Mouse (Mus musculus): ENCODE data around the gene Zfp28. TPM values are rescaled to one million over a fixed set of nuclear protein-coding genes. Genes with fewer than 3 reads are reported as not detected.
"Not testable (repeated sequence)": the region's sequence is repeated elsewhere in the genome, so short reads cannot be mapped to it uniquely, and the experiment has no call there.

Zfp28 gene
- total RNA-seq (2017): 3.1 and 6.5 TPM in 2 replicates

DNA sequence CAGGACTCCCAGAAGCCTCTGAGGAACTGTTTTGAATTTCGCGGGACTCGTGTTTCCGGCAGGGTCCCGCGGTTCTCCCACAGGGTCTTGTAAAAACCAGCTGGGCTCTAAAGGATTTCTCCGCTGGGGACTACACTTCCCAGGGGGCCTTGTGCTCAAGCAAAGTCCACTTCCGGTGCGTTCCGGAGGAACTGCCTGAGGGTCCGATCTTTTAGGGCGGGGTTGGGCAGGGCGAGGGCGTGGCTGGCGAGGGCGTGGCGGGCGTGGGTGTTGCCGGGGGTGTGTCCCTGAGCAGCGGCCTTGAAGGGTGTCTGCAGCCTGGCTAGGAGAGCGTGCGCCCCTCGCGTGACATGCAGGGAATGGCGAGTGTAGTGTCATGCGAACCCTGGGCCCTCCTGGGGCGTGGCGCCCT lies at the start of gene Zfp28:
Zfp28 (plus strand) TSS at position 252 of the 412 bp plus-strand sequence.
- ATAC-seq (ENCODE audit: extremely low read depth, insufficient number of reproducible peaks, low FRiP score, poor library complexity, severe bottlenecking): peak; percentile 91

DNA sequence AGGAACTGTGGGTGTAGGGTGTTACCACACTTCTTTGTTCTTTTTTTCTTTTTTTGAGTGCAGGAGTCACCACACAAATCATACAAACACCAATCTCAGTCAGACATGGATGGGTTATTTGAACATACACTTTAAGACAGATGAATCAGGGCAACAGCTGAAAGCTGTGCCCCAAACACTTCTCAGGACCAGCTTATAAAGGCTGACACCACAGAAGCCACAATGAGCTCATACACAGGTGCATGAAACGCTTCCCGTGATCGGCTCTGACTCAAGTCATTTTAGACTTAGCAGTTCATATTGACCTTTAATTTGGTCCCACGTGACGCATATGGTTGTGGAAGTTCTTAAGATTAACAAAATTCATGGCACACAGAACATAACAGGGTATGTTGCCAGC lies 43.2 kb upstream of the Zfp28 start:
- no peak for ATAC-seq (ENCODE audit: extremely low read depth, insufficient number of reproducible peaks, low FRiP score, poor library complexity, severe bottlenecking)

DNA sequence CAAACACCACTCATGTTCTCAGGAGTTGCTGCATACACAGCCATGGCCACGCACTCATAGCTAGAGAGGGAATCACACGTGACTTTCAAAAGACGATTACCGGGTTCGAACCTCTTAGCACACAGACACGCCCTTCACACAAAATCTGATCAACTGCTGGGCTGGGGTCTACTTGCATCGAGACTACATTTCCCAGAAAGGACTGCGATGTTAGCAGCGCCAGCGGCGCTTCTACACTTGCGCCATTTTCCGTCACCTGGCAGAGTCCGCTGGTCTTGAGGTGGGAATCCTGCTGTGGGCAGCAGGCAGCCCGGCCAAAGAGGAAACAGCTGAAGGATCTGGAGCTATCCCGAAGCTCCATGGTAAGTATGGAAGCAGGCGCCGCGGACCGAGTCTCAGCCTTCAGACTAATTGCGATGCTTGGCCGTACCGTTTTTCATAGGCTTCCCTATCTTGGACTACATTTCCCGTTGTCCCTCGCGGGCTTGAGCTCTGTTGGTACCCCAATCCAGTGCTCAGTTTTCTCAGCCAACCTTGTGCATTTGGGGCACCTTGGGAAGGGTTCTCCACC lies 39.5 kb upstream of the Zfp28 start, which contains the start of gene Gm3854:
Gm3854 (plus strand) TSS at position 259 of the 571 bp plus-strand sequence.
- ATAC-seq (ENCODE audit: extremely low read depth, insufficient number of reproducible peaks, low FRiP score, poor library complexity, severe bottlenecking): 0 out of 2 replicates have a peak, but pooled peaks have one; percentile 26

DNA sequence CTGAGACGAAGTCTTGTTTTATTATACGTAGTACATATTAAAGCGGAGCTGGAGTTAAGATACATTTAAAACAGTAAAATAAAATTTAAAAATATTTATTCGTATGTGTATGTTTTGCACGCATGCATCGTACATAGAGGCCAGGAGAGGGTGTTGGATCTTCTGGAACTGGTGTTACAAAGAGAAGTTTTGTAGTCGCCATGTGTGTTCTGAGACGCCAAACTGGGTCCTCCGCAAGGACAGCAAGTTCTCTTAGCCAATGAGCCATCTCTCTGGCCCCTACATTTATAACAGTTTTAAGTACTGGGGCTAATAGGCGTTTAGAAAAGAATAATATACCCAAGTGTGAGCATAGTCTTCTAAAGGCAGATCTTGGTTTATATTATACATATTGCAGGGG lies 39.0 kb upstream of the Zfp28 start:
- ATAC-seq (ENCODE audit: extremely low read depth, insufficient number of reproducible peaks, low FRiP score, poor library complexity, severe bottlenecking): no peak

GRCm38 (mm10) chr7:6358121-6358520 lies 25.0 kb upstream of the Zfp28 start:
- no peak for ATAC-seq (ENCODE audit: extremely low read depth, insufficient number of reproducible peaks, low FRiP score, poor library complexity, severe bottlenecking)

DNA sequence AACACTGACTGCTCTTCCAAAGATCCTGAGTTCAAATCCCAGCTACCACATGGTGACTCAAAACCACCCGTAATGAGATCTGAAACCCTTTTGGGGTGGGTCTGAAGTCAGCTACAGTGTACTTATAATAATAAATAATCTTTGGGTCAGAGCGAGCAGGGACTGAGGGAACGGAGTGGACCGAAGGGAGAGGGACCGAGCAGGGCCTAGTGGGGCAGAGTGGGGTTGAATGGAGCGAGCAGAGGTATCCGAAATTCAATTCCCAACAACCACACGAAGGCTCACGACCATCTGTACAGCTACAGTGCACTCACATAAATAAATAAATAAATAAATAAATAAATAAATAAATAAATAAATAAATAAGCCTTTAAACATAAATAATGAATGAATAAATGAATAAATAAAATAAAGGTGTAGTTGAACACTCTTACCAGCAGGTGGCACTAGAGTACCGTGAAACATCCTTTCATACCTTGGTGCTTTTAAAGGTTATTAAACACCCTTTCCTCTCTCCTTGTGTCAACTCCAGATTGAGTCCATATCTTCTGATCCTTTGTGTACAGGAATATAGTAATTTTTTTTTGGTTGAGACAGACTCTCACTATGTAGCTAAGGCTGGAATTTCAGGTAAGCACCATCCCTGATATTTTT lies 24.0 kb upstream of the Zfp28 start:
- no peak for ATAC-seq (ENCODE audit: extremely low read depth, insufficient number of reproducible peaks, low FRiP score, poor library complexity, severe bottlenecking)

DNA sequence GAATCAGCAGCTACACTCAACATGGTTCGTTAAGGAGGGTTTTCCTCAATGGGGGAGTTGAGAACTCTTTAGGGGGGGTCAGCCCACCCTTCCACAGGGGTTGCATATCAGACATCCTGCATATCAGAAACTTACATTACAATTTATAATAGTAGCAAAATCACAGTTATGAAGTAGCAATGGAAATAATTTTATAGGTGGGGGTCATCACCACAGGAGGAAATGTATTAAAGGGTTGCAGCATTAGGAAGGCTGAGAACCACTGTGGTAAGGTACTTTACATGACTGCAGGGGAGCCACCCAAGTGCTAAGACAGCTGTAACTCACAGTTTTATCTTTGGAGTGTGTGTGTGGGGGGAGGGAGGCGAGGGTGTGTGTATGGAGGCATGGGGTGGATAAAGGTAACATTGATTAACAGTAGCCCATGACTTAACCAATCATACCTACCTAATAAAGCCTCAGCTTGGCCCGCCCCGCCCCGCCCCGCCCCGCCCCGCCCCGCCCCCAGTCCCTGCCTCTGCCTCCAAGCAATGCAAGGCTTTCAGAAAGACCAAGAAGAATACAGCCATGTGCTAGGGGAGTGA lies 22.5 kb upstream of the Zfp28 start:
- no peak for ATAC-seq (ENCODE audit: extremely low read depth, insufficient number of reproducible peaks, low FRiP score, poor library complexity, severe bottlenecking)

- ATAC-seq (ENCODE audit: extremely low read depth, insufficient number of reproducible peaks, low FRiP score, poor library complexity, severe bottlenecking): no peak
Observed at GRCm38 (mm10) chr7:6361756-6362155, 21.3 kb upstream of the Zfp28 start.

DNA sequence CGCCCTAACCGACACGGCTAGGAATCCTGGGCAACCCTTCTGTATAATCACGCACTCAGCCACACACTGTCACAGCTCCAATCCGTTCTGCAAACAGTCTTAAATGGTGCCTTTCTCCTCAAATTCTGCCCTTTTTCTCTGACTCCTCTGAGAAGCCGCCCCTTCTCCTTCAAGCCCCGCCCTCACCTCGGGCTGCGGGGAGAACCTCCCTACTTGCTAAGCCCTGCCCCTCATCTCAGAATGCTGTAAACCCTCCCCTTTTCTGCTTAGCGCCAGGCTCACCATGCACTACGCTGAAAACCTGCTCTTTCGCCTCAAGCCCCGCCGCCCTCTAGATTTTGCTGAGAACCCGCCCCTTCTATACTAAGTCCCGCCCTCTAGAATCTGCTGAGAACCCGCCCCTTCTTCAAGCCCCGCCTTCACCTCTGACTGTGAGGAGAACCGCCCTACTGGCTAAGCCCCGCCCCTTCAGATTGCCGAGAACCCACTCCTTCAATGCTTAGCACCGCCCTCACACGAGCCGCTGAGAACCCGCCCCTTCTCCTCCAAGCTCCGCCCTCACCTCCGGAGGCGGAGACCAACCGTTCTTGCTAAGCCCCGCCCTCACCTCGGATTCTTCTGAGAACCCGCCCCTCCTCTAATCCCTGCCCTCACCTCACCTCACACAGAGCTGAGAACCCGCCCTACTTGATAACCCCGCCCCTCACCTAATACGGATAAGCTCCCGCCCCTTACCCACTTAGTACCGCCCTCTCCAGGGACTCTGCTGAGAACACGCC lies 20.6 kb upstream of the Zfp28 start:
- peak; percentile 73 for ATAC-seq (ENCODE audit: extremely low read depth, insufficient number of reproducible peaks, low FRiP score, poor library complexity, severe bottlenecking)

DNA sequence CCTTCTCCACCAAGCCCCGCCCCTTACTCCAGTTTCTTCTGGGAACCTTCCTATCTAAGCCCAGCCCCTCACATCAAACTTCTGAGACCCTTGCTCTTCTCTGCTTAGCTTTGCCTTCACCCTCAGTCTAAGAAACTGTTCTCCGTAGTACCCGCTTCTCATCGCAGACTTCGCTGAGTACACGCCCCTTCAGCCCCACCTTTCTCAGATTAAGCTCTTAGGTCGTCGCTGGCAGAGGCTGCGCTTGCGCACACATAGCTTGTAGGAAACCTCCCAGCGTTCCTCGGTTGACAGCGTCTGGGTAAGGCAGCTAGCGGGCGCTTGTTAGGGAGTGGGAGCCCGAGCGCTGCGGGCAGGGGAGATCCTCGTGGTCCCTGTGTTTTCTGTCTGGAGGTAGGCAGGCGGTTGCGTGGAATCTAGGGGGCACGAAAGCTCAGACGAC lies 20.0 kb upstream of the Zfp28 start, which contains the start of gene Zfp78:
Zfp78 (plus strand) TSS at position 234 of the 442 bp plus-strand sequence.
- peak; percentile 59 for ATAC-seq (ENCODE audit: extremely low read depth, insufficient number of reproducible peaks, low FRiP score, poor library complexity, severe bottlenecking)

- no peak for ATAC-seq (ENCODE audit: extremely low read depth, insufficient number of reproducible peaks, low FRiP score, poor library complexity, severe bottlenecking)
Observed at GRCm38 (mm10) chr7:6364761-6365160, 18.3 kb upstream of the Zfp28 start.

- ATAC-seq (ENCODE audit: extremely low read depth, insufficient number of reproducible peaks, low FRiP score, poor library complexity, severe bottlenecking): no peak
Observed at GRCm38 (mm10) chr7:6367185-6367584, 15.9 kb upstream of the Zfp28 start.

DNA sequence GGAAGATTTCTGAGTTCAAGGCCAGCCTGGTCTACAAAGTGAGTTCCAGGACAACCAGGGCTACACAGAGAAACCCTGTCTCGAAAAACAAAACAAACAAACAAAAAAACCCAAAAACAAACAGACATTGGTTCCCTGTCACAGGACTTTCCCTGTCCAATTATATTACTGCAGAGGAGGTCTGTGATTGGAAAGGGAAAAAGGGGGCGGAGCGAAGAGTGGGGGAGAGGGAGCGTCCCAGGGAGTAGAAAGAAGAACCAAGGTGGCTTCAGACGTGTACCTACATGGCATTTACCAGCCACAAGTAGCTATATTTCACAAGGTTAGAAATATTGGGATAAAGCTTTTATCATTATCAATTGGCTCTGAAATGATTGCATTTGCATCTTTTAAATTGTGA lies 14.9 kb upstream of the Zfp28 start:
- ATAC-seq (ENCODE audit: extremely low read depth, insufficient number of reproducible peaks, low FRiP score, poor library complexity, severe bottlenecking): not testable (repeated sequence)

DNA sequence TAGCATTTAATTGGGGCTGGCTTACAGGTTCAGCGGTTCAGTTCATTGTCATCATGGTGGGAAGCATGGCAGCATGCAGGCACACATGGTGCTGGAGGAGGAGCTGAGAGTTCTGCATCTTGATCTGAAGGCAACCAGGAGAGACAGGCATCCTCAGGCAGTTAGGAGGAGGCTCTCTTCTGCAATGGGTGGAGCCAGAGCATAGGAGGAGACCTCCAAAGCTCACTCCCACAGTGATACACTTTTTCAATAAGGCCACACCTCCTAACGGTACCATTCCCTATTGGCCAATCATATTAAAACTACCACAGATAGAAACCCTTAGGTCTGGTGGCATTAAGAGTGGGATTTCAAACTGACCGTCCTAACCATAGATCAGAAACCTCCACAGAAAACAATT lies 13.6 kb upstream of the Zfp28 start:
- no peak for ATAC-seq (ENCODE audit: extremely low read depth, insufficient number of reproducible peaks, low FRiP score, poor library complexity, severe bottlenecking)

DNA sequence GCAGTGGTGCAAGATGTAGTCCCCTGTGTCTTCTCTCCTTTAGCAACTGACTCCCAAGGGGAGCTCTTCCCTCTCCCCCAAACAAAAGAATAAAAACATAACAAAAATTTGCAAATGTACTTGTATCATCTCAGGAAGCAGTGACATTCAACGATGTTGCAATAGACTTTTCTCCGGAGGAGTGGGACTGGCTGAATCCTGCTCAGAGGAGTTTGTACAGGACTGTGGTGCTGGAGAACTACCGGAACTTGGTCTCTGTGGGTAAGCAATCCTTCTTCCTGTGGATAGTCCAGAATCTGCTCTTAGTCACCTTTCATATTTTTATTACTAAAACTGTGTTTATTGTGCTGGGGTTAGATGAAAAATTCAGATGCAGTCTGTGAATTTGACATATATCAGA lies 10.1 kb upstream of the Zfp28 start:
- no peak for ATAC-seq (ENCODE audit: extremely low read depth, insufficient number of reproducible peaks, low FRiP score, poor library complexity, severe bottlenecking)

- no peak for ATAC-seq (ENCODE audit: extremely low read depth, insufficient number of reproducible peaks, low FRiP score, poor library complexity, severe bottlenecking)
Observed at GRCm38 (mm10) chr7:6378441-6378840, 4.7 kb upstream of the Zfp28 start.

DNA sequence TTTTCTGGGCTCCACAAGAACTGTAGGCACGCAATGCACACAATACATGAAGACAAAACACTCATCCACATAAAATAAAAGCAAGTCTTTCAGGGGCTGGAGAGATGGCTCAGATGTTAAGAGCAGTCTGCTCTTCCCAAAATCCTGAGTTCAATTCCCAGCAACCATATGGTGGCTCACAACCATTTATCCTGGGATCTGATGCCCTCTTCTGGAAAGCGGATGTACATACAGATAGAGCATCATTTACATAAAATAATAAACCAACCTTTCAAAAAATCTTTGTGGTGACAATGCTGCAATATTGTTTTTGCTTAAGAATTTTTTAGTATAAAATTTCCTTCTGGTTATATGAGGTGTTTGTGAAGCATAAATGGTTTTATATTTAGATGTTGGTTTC lies 1.7 kb upstream of the Zfp28 start:
- ATAC-seq (ENCODE audit: extremely low read depth, insufficient number of reproducible peaks, low FRiP score, poor library complexity, severe bottlenecking): no peak

- no peak for ATAC-seq (ENCODE audit: extremely low read depth, insufficient number of reproducible peaks, low FRiP score, poor library complexity, severe bottlenecking)
Observed at GRCm38 (mm10) chr7:6384011-6384410, 916 bp downstream of the Zfp28 start.

GRCm38 (mm10) chr7:6386995-6387394 lies 3.9 kb downstream of the Zfp28 start:
- ATAC-seq (ENCODE audit: extremely low read depth, insufficient number of reproducible peaks, low FRiP score, poor library complexity, severe bottlenecking): no peak

GRCm38 (mm10) chr7:6388971-6389370 lies 5.9 kb downstream of the Zfp28 start:
- ATAC-seq (ENCODE audit: extremely low read depth, insufficient number of reproducible peaks, low FRiP score, poor library complexity, severe bottlenecking): no peak
